In genomic region chr13:71558477-71559215, GRCm38 (mm10) we compare ENCODE assay signal across 17 mouse cellular contexts.
DNase-seq lines count a peak whose midpoint lies in the region; ATAC-seq and TF ChIP-seq lines count a peak whose summit lies in the region.
"Had no signal": no experiment of that assay in that cellular context is flagged by ENCODE, and none has a peak within 500 bp of the region (broad histone marks: within the 10 kb centered on the region; RNA-seq: fewer than 3 reads in every experiment).

No protein-coding gene starts in this region.

- no peaks in the 10 kb centered on the region; the same call in 1 of the 2 replicates for H3K4me1 ChIP-seq in neural tube, embryonic 11.5 days (ENCODE audit: control insufficient read depth, insufficient read depth, low read length)
- H3K4me1 ChIP-seq in forebrain, postnatal 0 days (ENCODE audit: insufficient read depth): no peaks in the 10 kb centered on the region
- no peaks in the 10 kb centered on the region for H3K4me1 ChIP-seq in limb, embryonic 11.5 days (ENCODE audit: control insufficient read depth, insufficient read depth, low read length)
- H3K4me1 ChIP-seq: embryonic facial prominence, embryonic 15.5 days; heart, embryonic 13.5 days had no signal

- H3K9me3 ChIP-seq in neural tube, embryonic 11.5 days (ENCODE audit: control insufficient read depth, low read length): no peaks in the 10 kb centered on the region
- no peaks in the 10 kb centered on the region for H3K9me3 ChIP-seq in forebrain, postnatal 0 days (ENCODE audit: low read length)
- H3K9me3 ChIP-seq in limb, embryonic 11.5 days (ENCODE audit: control insufficient read depth, low read length): no peaks in the 10 kb centered on the region
- H3K9me3 ChIP-seq: embryonic facial prominence, embryonic 15.5 days; heart, embryonic 13.5 days; limb, embryonic 15.5 days had no signal

- H3K27ac ChIP-seq in neural tube, embryonic 11.5 days (ENCODE audit: low read depth, low read length): no peak overlapping the region
- H3K27ac ChIP-seq in forebrain, postnatal 0 days (ENCODE audit: low read depth, low read length): no peak overlapping the region
- no peak overlapping the region for H3K27ac ChIP-seq in limb, embryonic 11.5 days (replicated peaks; ENCODE audit: low read depth, low read length)
- H3K27ac ChIP-seq: embryonic facial prominence, embryonic 15.5 days; heart, embryonic 13.5 days; limb, embryonic 15.5 days had no signal

- intact Hi-C loops in gastrocnemius, postnatal 14 days (cut with DNase I; ENCODE audit: low total_unique reads): no loop called here

- no peak overlapping the region for H3K4me3 ChIP-seq in neural tube, embryonic 11.5 days (ENCODE audit: low read depth, low read length)
- H3K4me3 ChIP-seq in forebrain, postnatal 0 days (ENCODE audit: low read depth, low read length): no peak overlapping the region
- no peak overlapping the region for H3K4me3 ChIP-seq in limb, embryonic 11.5 days (ENCODE audit: low read depth, low read length)
- H3K4me3 ChIP-seq: embryonic facial prominence, embryonic 15.5 days; heart, embryonic 13.5 days; limb, embryonic 15.5 days had no signal

- H3K4me2 ChIP-seq in neural tube, embryonic 11.5 days (ENCODE audit: low read depth): no peak overlapping the region
- H3K4me2 ChIP-seq in forebrain, postnatal 0 days (ENCODE audit: low read depth): no peak overlapping the region
- H3K4me2 ChIP-seq in limb, embryonic 11.5 days (ENCODE audit: low read depth, severe bottlenecking): no peak overlapping the region
- H3K4me2 ChIP-seq: embryonic facial prominence, embryonic 15.5 days; heart, embryonic 13.5 days; limb, embryonic 15.5 days had no signal

- no peaks in the 10 kb centered on the region for H3K36me3 ChIP-seq in neural tube, embryonic 11.5 days (ENCODE audit: control insufficient read depth, insufficient read depth, low read length)
- H3K36me3 ChIP-seq in forebrain, postnatal 0 days (ENCODE audit: insufficient read depth): no peaks in the 10 kb centered on the region
- no peaks in the 10 kb centered on the region for H3K36me3 ChIP-seq in limb, embryonic 11.5 days (ENCODE audit: control insufficient read depth, insufficient read depth, low read length)
- H3K36me3 ChIP-seq: embryonic facial prominence, embryonic 15.5 days; heart, embryonic 13.5 days; limb, embryonic 15.5 days had no signal

- no peak overlapping the region for H3K9ac ChIP-seq in neural tube, embryonic 11.5 days (ENCODE audit: low read length)
- H3K9ac ChIP-seq in forebrain, postnatal 0 days: no peak overlapping the region
- H3K9ac ChIP-seq in limb, embryonic 11.5 days (ENCODE audit: low read length): no peak overlapping the region
- H3K9ac ChIP-seq: embryonic facial prominence, embryonic 15.5 days; heart, embryonic 13.5 days; limb, embryonic 15.5 days had no signal

- no peak for TF ChIP-seq CTCF in forebrain, postnatal 0 days (IDR thresholded peaks at IDR 0.05; ENCODE audit: low read depth)

- no peaks in the 10 kb centered on the region for H3K27me3 ChIP-seq in neural tube, embryonic 11.5 days (ENCODE audit: control insufficient read depth, insufficient read depth, low read length)
- no peaks in the 10 kb centered on the region for H3K27me3 ChIP-seq in forebrain, postnatal 0 days (ENCODE audit: insufficient read depth, low read length)
- H3K27me3 ChIP-seq in limb, embryonic 11.5 days (ENCODE audit: control insufficient read depth, insufficient read depth, low read length): peaks cover 3% of the 10 kb centered on the region; the same call in 1 of the 2 replicates
- H3K27me3 ChIP-seq: embryonic facial prominence, embryonic 15.5 days; heart, embryonic 13.5 days had no signal

- peak; percentile 53; the same call in 1 of the 2 replicates for ATAC-seq in neural tube, embryonic 11.5 days (ENCODE audit: insufficient read depth, low FRiP score, low TSS enrichment)
- ATAC-seq in forebrain, postnatal 0 days: peak; percentile 64
- no peak for ATAC-seq in limb, embryonic 11.5 days (ENCODE audit: insufficient number of reproducible peaks, low FRiP score, low TSS enrichment, low read depth)
- ATAC-seq: CD4-positive, CD25-positive, alpha-beta regulatory T cell, adult 4 months; lung, postnatal 0 days had no signal

- DNase-seq in neural tube, embryonic 11.5 days (ENCODE audit: low spot score): peak; percentile 33
- DNase-seq in neural tube, embryonic 10.5 days (ENCODE audit: extremely low spot score, low spot score): no peak
- DNase-seq in forebrain, postnatal 0 days: peak; percentile 26
- peak; percentile 62 for DNase-seq in limb, embryonic 11.5 days (ENCODE audit: low spot score)
- DNase-seq in retina, postnatal 1 day: peak; percentile 84
- DNase-seq in gastrocnemius, postnatal 14 days: no peak
- DNase-seq in heart, postnatal 4 days: no peak
- DNase-seq in adrenal gland, postnatal 10 days: no peak
- DNase-seq: adrenal gland, postnatal 14 days; cerebellum, adult 18-20 months; kidney, adult 11 months; thymus, adult 18-20 months had no signal

- WGBS in neural tube, embryonic 11.5 days: 50% methylated on average over 14 of the region's 14 CpGs
- WGBS in forebrain, postnatal 0 days: 14% methylated on average over 14 of the region's 14 CpGs
- 41% methylated on average over 14 of the region's 14 CpGs for WGBS in limb, embryonic 11.5 days

Comparison
In these comparisons a context has a peak if more than half of its experiments do, and no peak if none do; other contexts are left out.
1. DNase-seq: peak in neural tube, embryonic 11.5 days (single experiment), forebrain, postnatal 0 days (single experiment), limb, embryonic 11.5 days (single experiment) and retina, postnatal 1 day (single experiment); none in neural tube, embryonic 10.5 days (single experiment), gastrocnemius, postnatal 14 days (single experiment), heart, postnatal 4 days (single experiment) and adrenal gland, postnatal 10 days (single experiment).